Mouse (Mus musculus) lung, postnatal 0 days (tissue): ENCODE data around the gene Olfr697.

Experiments
- CTCF ChIP-seq: IDR thresholded peaks from 2 replicates; pipeline ENCODE4 v1.5.1; 2016; ENCODE audit warnings: antibody characterized with exemption, mild to moderate bottlenecking
- EP300 ChIP-seq: IDR thresholded peaks from 2 replicates; pipeline ENCODE4 v1.6.1; 2016; ENCODE audit warnings: antibody characterized with exemption, mild to moderate bottlenecking, control low read depth

DNA sequence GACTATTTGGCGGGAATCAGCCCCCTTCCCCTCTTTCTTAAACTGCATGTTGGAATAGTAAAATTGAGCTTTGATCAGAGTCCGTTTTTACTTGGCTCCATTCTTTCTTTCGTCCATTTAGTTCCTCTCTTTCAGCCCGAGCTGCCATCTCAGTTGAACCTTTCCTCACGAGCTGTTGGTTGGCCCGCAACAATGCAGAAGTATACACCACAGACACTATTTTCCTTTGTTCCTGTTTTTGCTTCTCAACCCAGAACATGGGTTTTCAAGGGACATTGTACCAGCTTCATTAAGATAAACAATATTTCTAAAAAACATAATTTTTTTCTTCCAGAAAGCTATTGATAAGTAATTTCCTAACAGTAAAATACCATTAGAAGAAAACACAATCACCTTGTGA, 30.8 kb downstream of the Olfr697 start:
- TF ChIP-seq CTCF (no peak), EP300 (no peak)
